Mouse (Mus musculus): ENCODE data around the gene Il2rb. TPM values are rescaled to one million over a fixed set of nuclear protein-coding genes. Genes with fewer than 3 reads are reported as not detected.

Il2rb gene
- total and polyA plus RNA-seq, 3 experiments = 0.04 TPM; not detected in 2

DNA sequence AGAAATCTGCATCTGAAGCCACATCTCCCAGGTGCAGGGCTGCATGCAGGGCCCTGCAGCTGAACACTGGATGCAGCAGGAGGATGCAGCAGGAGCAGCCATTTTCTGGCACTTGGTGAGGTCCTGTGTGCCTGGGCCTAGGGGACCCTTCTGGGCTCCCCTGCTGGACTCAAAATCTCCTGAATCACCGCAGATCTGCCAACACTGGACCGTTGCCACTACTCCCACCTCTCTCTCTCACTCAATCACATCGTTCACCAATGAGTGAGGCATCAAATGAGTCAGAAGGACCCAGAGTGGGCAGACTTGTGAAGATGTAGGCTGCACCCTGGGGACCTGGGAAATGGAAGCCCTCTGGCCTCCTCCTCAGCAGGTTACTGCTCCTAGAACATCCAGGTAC is 46.0 kb upstream of the Il2rb start:
- no peak for DNase-seq (ENCODE audit: low read depth, low spot score)
- H3K27ac ChIP-seq (ENCODE audit: control insufficient read depth, low read depth, low read length) = no peak overlapping the region
- H3K4me3 ChIP-seq (ENCODE audit: control insufficient read depth in 1 of 2, insufficient read depth in 1 of 2, low read depth in 2 of 2, low read length in 2 of 2) = no peak overlapping the region
- H3K9ac ChIP-seq (ENCODE audit: control insufficient read depth, low read depth, low read length, poor library complexity, severe bottlenecking) = no peak overlapping the region
- TF ChIP-seq ETS1 (IDR thresholded peaks at IDR 0.05; ENCODE audit: low read depth, low read length) = no peak
- TF ChIP-seq CTCF (IDR thresholded peaks at IDR 0.05 in 2 of 3, conservative IDR thresholded peaks at IDR 0.05 in 1 of 3; ENCODE audit: control insufficient read depth in 1 of 3, insufficient read depth in 1 of 3, low read depth in 2 of 3, low read length in 3 of 3, poor library complexity in 1 of 3, severe bottlenecking in 1 of 3) = no peak
- TF ChIP-seq ZC3H11A (IDR thresholded peaks at IDR 0.05; ENCODE audit: low read depth, low read length) = no peak
- no peak for TF ChIP-seq GATA1 (IDR thresholded peaks at IDR 0.05; ENCODE audit: low read depth, low read length)
- TF ChIP-seq NRF1 (IDR thresholded peaks at IDR 0.05; ENCODE audit: insufficient read depth, low read depth, low read length, poor library complexity, severe bottlenecking) = no peak
- no peak for TF ChIP-seq USF1 (IDR thresholded peaks at IDR 0.05; ENCODE audit: low read depth, low read length)
- TF ChIP-seq TAL1 (IDR thresholded peaks at IDR 0.05; ENCODE audit: low read length) = no peak
- no peak for TF ChIP-seq POLR2A (IDR thresholded peaks at IDR 0.05; ENCODE audit: control insufficient read depth in 1 of 2, insufficient read depth in 1 of 2, low read depth in 1 of 2, low read length in 2 of 2, poor library complexity in 1 of 2)
- no peak for TF ChIP-seq MYB (IDR thresholded peaks at IDR 0.05; ENCODE audit: low read depth, low read length)
- TF ChIP-seq MAX (IDR thresholded peaks at IDR 0.05; ENCODE audit: low read length) = no peak
- H3K79me2 ChIP-seq (ENCODE audit: control insufficient read depth, insufficient read depth, low read length, poor library complexity) = no peaks in the 10 kb centered on the region
- H3K9me3 ChIP-seq (replicated peaks; ENCODE audit: insufficient read depth, low read length) = no peaks in the 10 kb centered on the region
- H3K4me1 ChIP-seq (ENCODE audit: control insufficient read depth in 1 of 2, insufficient read depth in 2 of 2, low read length in 2 of 2) = no peaks in the 10 kb centered on the region
- H3K27me3 ChIP-seq (ENCODE audit: control insufficient read depth in 1 of 2, insufficient read depth in 2 of 2, low read length in 2 of 2) = peaks cover 0 to 3% of the 10 kb centered on the region in 2 experiments; a peak in 3 of 4 replicates
- H3K36me3 ChIP-seq (ENCODE audit: control insufficient read depth in 1 of 2, insufficient read depth in 2 of 2, low read length in 2 of 2) = no peaks in the 10 kb centered on the region

DNA sequence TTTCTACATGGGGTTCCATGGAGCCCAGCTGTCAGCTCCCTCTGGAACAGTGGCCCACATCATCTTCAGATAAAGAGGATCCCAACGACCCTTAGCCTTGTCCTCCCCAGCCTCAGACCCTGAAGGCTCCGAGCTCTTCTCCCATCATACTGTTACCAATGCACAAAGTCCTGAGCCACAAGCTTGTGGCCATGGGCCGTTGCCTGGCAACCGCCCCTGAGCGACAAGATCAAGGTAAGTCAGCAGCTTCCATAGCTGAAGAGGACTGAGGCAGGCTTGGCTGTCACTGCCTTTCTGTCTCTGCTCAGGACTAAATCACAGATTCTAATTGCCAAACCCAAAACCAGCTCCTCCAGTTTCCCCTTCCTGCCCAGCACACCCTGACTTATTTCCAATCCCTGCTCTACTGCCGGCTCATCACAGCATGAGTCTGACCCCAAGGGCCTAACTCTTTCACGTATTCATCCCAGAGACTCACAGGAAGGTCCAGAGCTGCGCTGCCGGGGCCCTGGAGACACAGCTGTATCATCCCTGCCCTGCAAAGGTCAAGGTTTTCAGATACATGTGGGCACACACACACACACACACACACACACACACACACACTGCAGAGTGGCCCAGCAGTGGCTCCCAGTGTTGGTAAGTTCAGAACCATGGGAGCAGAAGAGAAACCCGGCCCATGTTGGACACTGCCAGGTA is 40.8 kb upstream of the Il2rb start:
- no peaks in the 10 kb centered on the region for H3K4me1 ChIP-seq (ENCODE audit: control insufficient read depth in 1 of 2, insufficient read depth in 2 of 2, low read length in 2 of 2)
- DNase-seq (ENCODE audit: low read depth, low spot score) = no peak
- H3K27me3 ChIP-seq (ENCODE audit: control insufficient read depth in 1 of 2, insufficient read depth in 2 of 2, low read length in 2 of 2) = peaks cover 0 to 1% of the 10 kb centered on the region in 2 experiments; a peak in 1 of 4 replicates
- no peak overlapping the region for H3K9ac ChIP-seq (ENCODE audit: control insufficient read depth, low read depth, low read length, poor library complexity, severe bottlenecking)
- TF ChIP-seq NELFE (IDR thresholded peaks at IDR 0.05; ENCODE audit: low read depth, low read length) (no peak), CTCF (IDR thresholded peaks at IDR 0.05 in 2 of 3, conservative IDR thresholded peaks at IDR 0.05 in 1 of 3; ENCODE audit: control insufficient read depth in 1 of 3, insufficient read depth in 1 of 3, low read depth in 2 of 3, low read length in 3 of 3, poor library complexity in 1 of 3, severe bottlenecking in 1 of 3) (no peak), ZNF384 (IDR thresholded peaks at IDR 0.05; ENCODE audit: low read depth, low read length) (no peak), MAZ (IDR thresholded peaks at IDR 0.05; ENCODE audit: low read depth, low read length) (no peak), ZC3H11A (IDR thresholded peaks at IDR 0.05; ENCODE audit: low read depth, low read length) (no peak), EP300 (IDR thresholded peaks at IDR 0.05; ENCODE audit: low read depth in 1 of 2, low read length in 2 of 2) (no peak), GATA1 (IDR thresholded peaks at IDR 0.05; ENCODE audit: low read depth, low read length) (no peak), BHLHE40 (IDR thresholded peaks at IDR 0.05; ENCODE audit: borderline replicate concordance, low read depth, low read length) (no peak), RCOR1 (IDR thresholded peaks at IDR 0.05; ENCODE audit: low read depth, low read length) (no peak), USF1 (IDR thresholded peaks at IDR 0.05; ENCODE audit: low read depth, low read length) (no peak), SMC3 (IDR thresholded peaks at IDR 0.05; ENCODE audit: low read depth, low read length) (no peak), POLR2A (IDR thresholded peaks at IDR 0.05; ENCODE audit: control insufficient read depth in 1 of 2, insufficient read depth in 1 of 2, low read depth in 1 of 2, low read length in 2 of 2, poor library complexity in 1 of 2) (no peak)
- no peak overlapping the region for H3K4me3 ChIP-seq (ENCODE audit: control insufficient read depth in 1 of 2, insufficient read depth in 1 of 2, low read depth in 2 of 2, low read length in 2 of 2)
- H3K79me2 ChIP-seq (ENCODE audit: control insufficient read depth, insufficient read depth, low read length, poor library complexity) = no peaks in the 10 kb centered on the region
- H3K36me3 ChIP-seq (ENCODE audit: control insufficient read depth in 1 of 2, insufficient read depth in 2 of 2, low read length in 2 of 2) = no peaks in the 10 kb centered on the region
- H3K9me3 ChIP-seq (replicated peaks; ENCODE audit: insufficient read depth, low read length) = no peaks in the 10 kb centered on the region
- no peak overlapping the region for H3K27ac ChIP-seq (ENCODE audit: control insufficient read depth, low read depth, low read length)

Data from MEL (cell line).